Mouse (Mus musculus) CH12.LX (cell line): ENCODE results near the gene Vrtn.

Experiments used
- GABPA ChIP-seq: IDR thresholded peaks from 2 replicates; pipeline ENCODE4 v1.6.1; 2012; ENCODE audit warnings: low read depth, low read length, improper control_type of control experiment, inconsistent platforms; ENCODE audit not compliant: insufficient replicate concordance
- POLR2A ChIP-seq: IDR thresholded peaks from 2 replicates; pipeline ENCODE4 v1.6.1; 2011; ENCODE audit warnings: low read depth, mild to moderate bottlenecking, improper control_type of control experiment, low read length

DNA sequence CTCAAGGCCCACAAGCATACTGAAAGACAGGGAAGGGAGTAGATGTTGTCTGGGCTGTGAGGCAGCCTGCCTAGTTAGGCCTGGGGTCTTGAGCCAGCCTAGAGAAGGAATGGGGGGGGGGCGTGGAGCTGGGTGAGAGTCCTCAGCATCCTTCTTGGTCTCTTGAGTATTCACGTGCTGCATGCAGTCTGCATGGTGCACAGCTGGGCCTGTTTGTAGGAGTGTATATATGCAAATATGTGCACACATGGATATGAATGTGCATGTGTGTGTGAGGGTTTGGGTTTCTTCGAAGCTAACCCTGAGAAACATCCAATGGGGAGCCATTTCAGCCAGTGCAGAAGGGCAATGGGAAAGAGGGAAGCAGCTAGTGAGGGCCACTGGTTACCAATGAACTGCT is 35.2 kb downstream of the Vrtn start:
- TF ChIP-seq GABPA (no peak), POLR2A (no peak)
